Mouse (Mus musculus) layer of hippocampus, adult 9-11 months (tissue): ENCODE results near the gene Sox15.
"Not testable (repeated sequence)": the region's sequence is repeated elsewhere in the genome, so short reads cannot be mapped to it uniquely, and the experiment has no call there.

ENCODE experiments used
- DNase-seq: peaks from one replicate; pipeline ENCODE4 v3.0.0; 2022

The Sox15 gene

DNA sequence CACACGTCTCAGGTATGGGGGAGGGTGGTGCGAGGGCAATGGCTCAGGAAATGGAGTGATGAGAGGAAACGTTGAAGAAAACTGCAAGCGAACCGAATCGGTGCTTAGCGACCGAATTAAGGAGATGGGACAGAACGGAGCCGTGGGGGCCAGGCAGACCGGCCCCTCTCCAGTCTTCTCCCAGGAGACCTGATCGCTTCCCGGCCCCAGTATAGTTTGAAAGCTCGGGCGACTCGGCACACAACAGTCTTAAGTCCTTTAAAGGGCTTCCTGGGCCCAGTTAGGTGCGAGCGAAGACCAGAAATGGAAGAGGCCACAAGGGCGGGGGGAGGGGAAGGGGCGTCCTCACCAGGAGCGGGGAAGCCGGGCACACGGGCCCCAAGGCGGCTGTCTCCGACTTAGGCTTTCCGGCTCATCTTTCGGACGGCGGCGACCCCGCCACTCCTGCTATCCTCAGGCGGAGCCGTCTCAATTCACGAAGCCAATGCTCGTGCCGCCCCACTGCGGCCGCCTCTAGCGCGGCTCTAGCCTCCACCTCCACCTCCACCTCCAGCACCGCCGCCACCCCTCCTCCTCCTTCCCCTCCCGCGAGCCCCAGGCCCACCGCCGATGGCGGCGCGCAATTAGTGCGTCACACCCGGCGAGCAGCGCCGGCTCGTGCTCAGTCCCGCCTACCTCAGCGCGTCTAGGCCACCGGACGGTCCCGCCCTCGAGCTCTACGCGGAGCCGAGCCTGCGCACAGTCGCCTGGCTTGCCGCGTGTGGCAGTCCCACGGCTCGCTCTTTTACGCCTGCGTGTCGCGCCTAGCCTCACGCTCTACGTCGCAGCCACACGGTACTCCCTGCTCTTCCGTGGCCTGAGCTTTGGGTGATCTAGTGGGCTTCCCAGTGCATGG, 26.4 kb downstream of the Sox15 start, which contains the start of gene Senp3:
TSS of gene Senp3 (minus strand) at position 771 of the 895 bp plus-strand sequence.
- peak; percentile 97 for DNase-seq

DNA sequence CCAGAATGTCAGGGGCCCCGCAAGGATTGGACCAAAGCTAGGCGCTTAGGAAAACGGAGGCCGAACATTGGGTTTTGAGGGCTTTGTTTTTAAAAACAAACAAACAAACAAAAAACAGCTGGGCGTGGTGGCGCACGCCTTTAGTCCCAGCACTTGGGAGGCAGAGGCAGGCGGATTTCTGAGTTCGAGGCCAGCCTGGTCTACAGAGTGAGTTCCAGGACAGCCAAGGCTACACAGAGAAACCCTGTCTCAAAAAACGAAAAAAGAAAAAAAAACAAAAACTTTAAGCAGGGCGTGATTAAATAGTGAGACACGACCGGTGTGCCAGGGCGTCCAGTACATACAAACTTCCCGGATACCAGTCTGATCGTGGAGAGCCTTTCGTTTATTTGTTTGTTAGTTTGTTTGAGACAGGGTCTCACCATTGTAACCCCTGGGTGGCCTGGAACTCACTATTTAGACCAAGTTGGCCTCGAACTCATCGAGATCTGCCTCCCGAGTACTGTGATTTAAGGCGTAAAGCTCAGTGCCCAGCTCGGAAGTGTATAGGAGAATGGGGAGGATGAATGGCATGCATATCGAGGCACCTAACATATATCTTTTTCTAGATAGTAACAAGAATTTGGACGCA, 27.2 kb downstream of the Sox15 start:
- no peak for DNase-seq

- DNase-seq, result peak; percentile 82
These were observed 27.9 kb downstream of the Sox15 start for GRCm38 (mm10) chr11:69682840-69683533.

DNA sequence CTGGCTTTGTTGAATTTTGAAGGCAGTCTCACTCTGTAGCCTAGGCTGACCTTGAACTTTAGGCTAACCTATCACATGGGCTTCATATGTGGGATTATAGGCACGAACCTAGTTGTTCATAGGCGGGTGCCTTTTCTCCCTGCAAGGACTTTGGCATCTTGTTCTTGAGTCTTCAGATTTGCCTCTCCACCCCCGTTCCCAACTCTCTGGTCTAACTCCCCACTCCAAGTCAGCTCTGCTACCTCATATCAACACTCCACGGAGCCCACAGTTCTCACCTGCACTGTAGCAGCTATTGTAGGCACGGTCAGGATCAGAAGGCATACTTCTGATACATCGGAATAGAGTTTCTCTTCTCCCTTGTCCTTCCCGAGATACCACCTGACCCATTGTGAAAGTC, 28.5 kb downstream of the Sox15 start:
- no peak for DNase-seq

DNA sequence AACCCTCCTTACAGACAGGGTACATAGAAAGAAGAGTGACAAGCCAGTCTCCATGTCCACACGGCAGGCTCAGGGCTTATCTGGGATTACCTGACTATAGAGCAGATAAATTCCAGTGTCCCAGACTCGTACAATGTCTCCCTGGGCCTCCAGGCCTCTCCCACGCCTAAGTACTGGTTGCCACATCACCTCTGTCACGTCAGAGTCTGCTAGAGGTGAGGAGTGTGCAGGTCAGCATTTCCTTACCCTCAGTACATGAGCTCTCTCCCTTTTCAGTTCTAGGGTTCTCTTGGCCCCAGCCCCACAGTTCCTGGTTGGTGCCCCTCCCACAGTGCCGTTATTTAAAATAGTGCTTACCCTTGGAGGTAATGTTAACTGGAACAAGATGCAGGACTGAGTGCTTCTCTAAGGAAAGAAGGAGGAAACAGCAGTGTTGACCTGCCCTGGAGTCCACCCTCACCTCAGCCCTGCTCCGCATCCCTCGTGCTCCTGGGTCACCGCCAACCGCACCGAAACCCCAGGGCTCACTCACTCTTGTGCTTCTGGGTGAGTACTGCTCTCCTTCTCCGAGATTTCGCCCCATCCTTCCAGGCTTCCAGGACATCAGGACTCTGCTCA, 29.1 kb downstream of the Sox15 start:
- no peak for DNase-seq

DNA sequence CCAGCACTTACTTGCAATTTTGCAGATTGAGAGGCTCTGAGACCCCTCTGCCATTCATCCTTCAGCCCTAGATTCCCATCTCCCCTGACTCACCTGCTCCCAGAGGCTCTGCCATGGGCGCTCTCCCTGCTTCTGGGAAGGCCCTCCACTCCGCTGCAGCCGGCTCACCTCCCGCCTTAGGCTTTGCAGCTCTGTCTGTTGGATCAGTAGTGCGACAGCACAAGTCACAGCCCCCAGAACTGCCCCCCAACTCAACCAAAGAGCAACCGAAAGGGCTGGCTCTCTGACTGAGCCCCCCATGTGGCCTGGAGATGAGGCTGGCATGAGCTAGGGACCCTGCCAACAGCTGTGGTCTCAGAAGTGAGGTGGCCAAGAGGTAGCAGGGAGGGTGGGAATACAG, 29.8 kb downstream of the Sox15 start:
- no peak for DNase-seq

DNA sequence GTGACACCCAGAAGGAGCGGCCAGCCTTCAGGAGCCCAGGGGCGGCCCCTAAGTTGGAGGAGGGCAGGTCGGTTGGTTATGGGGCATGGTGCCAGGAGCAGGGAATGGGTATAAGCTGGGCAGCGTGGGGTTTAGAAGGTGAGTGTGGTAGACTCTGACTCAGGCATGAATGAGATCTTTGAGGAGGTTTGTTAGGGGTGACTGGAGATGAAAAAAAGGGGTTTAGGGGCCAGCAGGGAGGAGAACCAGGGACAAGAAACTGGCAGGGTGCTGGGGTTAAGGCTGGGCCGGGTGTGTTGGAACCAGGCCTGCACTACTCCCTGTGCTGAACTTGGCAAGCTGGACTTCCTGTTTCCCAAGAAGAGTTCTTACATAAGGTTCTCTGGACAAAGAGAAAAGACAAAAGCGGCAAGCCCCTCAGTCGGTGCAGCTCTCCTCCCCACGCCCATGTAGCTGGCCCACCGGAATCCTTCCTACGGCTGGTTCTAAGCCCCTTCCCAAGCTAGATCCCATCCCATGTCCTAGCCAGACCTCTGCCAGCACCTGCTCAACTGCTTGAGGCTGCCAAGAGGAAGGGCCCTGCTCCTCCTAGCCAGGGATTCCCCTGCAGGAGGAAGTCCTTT, 30.5 kb downstream of the Sox15 start, which contains the start of gene Tnfsf13:
TSS of gene Tnfsf13 (minus strand) at position 259 of the 623 bp plus-strand sequence.
- peak; percentile 80 for DNase-seq

- no peak for DNase-seq
These were observed 31.3 kb downstream of the Sox15 start for GRCm38 (mm10) chr11:69686377-69686776.

DNA sequence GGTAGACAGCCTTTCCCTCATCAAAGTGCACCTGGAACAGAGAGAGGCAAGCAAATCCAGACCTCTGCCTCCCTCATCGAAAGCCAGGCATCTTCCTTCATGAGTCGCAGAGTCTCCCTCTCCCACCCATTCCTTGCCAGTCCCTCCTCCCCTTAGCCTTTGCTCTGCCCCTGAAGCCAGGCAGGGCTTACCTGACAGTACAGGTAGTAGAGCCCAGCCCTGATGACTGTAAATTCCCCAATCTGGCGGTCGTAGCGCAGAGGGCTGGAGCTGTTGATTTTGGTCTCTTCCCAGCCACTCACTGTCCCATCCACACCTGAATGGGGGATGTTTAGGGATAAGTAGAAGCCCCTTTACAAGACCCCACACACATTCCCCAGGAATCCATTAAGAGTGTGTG, 31.9 kb downstream of the Sox15 start:
- no peak for DNase-seq

- DNase-seq, result no peak
These were observed 34.8 kb downstream of the Sox15 start for GRCm38 (mm10) chr11:69689891-69690290.

GRCm38 (mm10) chr11:69692196-69692811, 37.2 kb downstream of the Sox15 start:
- DNase-seq, result no peak

GRCm38 (mm10) chr11:69692863-69693262, 37.7 kb downstream of the Sox15 start:
- no peak for DNase-seq

DNA sequence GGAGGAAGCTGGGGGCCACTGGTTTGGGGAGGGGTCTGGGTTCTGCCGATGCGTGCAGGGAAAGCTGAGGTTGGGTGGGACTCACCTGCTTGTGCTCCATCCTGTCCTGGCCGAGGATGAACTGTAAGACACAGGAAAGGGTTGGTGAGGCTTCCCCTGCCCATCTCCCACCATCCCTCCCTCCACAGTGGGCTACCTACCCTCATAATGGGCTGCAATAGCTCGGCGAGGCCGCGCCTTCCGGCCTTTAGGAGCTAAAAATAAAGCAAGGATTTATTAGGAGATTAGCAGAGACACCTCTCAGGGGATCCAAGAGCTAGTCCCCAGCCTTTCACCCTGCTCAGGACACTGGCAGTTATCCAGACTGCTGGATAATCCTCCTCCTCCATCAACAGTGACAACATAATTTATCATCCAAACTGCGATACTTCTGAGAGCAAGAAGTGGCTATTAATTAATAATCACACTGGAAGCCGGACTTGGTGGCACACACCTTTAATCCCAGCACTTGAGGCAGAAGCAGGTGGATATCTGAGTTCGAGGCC, 38.4 kb downstream of the Sox15 start:
- no peak for DNase-seq

GRCm38 (mm10) chr11:69695046-69695360, 39.9 kb downstream of the Sox15 start:
- DNase-seq, result no peak

- DNase-seq, result peak; percentile 78
These were observed 40.5 kb downstream of the Sox15 start, which contains the start of the genes Tnfsf12 and Tnfsfm13 for GRCm38 (mm10) chr11:69695361-69696181. Tnfsf12 (minus strand) TSS chr11:69695849. Tnfsfm13 (minus strand) TSS chr11:69696098.

DNA sequence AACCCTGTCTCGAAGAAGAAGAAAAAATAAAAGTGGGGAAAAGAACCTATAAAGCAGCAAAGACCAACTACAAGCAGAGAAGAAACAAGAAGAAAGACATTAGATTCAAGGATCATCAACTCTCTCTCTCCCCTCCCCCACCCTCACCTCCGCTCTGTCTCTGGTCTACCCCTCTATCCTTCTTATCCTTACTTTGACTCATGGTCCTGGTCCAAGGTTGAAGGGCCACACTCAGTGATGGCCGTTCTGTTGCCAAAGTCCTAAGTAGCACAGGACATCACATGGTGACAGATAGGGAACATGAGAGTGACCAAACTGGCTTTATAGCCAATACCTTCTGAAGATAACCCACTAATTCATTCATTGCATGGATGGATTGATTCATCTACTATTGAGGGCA, 42.3 kb downstream of the Sox15 start:
- DNase-seq, result no peak

DNA sequence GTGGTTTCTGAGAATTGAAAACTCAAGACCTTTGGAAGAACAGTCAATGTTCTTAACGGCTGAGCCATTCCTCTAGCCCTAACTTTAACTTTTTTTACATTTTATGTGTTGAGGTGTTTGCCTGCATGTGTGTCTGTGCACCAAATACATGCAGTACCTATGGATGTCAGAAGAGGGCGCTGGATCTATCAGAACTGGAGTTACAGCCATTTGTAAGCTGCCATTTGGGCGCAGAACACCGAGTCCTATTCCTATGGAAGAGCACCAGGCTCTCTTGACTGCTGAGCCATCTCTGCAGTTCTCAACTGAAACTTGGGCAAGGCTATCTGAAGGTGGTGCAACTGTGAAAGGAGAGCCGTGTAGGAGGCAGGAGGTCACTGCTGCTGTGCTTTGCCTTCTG, 43.5 kb downstream of the Sox15 start:
- no peak for DNase-seq

DNA sequence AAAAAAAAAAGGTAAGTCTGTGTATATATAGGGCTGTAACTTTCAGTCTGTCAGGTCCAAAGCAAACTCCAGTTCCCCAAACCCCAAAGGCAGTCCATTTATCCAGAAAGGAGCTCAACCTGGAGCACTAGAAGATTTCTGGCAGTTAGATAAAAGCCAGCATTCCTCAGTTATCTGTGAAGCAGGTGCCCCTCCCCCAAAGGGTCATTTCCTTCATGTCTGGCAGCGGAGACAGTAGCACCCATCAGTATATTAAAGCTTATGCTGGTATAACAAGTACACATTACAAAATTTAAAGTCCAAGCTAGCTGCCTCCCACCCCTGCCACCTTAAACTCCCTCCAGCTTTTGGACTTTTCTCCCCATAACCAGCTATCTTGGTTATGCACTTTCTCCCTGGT, 44.5 kb downstream of the Sox15 start:
- DNase-seq, result no peak

DNA sequence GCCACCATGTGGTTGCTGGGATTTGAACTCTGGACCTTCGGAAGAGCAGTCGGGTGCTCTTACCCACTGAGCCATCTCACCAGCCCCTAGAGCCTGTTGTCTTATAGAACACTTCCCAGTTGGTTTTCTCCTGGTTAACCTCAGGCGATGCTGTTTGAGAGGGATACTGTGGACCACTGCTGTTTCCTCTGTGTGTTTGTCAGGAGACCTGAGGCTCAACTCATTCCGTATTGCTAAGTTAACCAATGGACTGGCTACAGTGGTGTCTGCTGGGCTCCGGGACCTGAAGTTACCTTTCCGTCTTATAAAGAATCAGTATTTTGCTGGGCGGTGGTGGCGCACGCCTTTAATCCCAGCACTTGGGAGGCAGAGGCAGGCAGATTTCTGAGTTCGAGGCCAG, 47.8 kb downstream of the Sox15 start:
- not testable (repeated sequence) for DNase-seq

- not testable (repeated sequence) for DNase-seq
These were observed 48.3 kb downstream of the Sox15 start for GRCm38 (mm10) chr11:69703381-69703780.
